Mouse (Mus musculus) spleen, adult 2 months (tissue): ENCODE data around the gene Lpp.

Experiments used
- CTCF ChIP-seq: fragments of 200-500 bp; IDR thresholded peaks from 2 replicates; pipeline ENCODE4 v1.5.1; 2011; ENCODE audit warnings: mild to moderate bottlenecking, inconsistent platforms; ENCODE audit not compliant: insufficient read depth, insufficient read length, insufficient replicate concordance; ENCODE audit errors: extremely low read depth
- POLR2A ChIP-seq: fragments of 200-500 bp; IDR thresholded peaks from 2 replicates; pipeline ENCODE4 v1.6.1; 2011; ENCODE audit warnings: low read depth, low read length, inconsistent platforms

GRCm38 (mm10) chr16:24735754-24736153, 342.4 kb downstream of the Lpp start:
- no peak for TF ChIP-seq CTCF
- TF ChIP-seq POLR2A, result no peak
